Mouse (Mus musculus): ENCODE results near the gene Tgm4. TPM values are rescaled to one million over a fixed set of nuclear protein-coding genes. Genes with fewer than 3 reads are reported as not detected.
A peak's percentile ranks its signal among the peaks of the same experiment; 100 is the strongest.

Tgm4 gene
- polyA plus RNA-seq, 1 experiment from 2014 or later: 0.18 TPM

GRCm38 (mm10) chr9:123113931-123114330 is 79.4 kb downstream of the Tgm4 start:
- peaks cover 17% of the 10 kb centered on the region for H3K36me3 ChIP-seq (ENCODE audit: control insufficient read depth, insufficient read depth, low read length)
- H3K4me2 ChIP-seq (ENCODE audit: low read depth, low read length): peak overlapping the region; percentile 72
- peaks cover 11% of the 10 kb centered on the region; the same call in 1 of the 2 replicates for H3K4me1 ChIP-seq (ENCODE audit: control insufficient read depth, insufficient read depth, low read length)
- H3K27me3 ChIP-seq (replicated peaks; ENCODE audit: control insufficient read depth, insufficient read depth, low read length): no peaks in the 10 kb centered on the region
- peak overlapping the region; percentile 92; the same call in 1 of the 2 replicates for H3K27ac ChIP-seq (replicated peaks; ENCODE audit: low read depth, low read length)
- peak overlapping the region; percentile 94 for H3K9ac ChIP-seq (ENCODE audit: low read depth, low read length)
- ATAC-seq (ENCODE audit: low read depth) (no peak), DNase-seq (ENCODE audit: low spot score) (peak; percentile 7)
- WGBS: 59% methylated on average over 6 of the region's 6 CpGs
- peak overlapping the region; percentile 90 for H3K4me3 ChIP-seq (ENCODE audit: low read depth, low read length)
- no peaks in the 10 kb centered on the region for H3K9me3 ChIP-seq (ENCODE audit: control insufficient read depth, low read length)

DNA sequence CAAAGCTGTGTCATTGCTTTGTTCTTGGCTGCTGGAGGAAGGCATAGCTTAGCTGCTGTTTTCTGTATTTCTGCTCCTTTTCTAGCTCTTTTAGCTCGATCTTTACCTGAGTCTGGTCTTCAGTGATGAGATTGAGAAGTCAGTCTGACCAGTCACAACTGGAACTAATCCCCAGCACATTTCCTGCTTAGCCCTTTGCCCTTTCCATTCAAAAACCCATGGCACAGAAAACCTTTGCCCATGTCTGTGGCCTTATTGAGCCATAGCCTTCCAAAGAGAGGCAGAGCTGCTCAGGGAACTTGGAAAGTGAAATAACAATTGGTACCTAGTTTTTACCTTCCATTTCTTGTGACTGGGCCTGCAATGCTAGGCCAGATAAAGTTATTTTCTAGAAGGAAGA is 81.0 kb downstream of the Tgm4 start:
- peaks cover 33% of the 10 kb centered on the region for H3K36me3 ChIP-seq (ENCODE audit: control insufficient read depth, insufficient read depth, low read length)
- no peak for DNase-seq (ENCODE audit: low spot score)
- no peaks in the 10 kb centered on the region for H3K27me3 ChIP-seq (replicated peaks; ENCODE audit: control insufficient read depth, insufficient read depth, low read length)
- no peak overlapping the region for H3K4me2 ChIP-seq (ENCODE audit: low read depth, low read length)
- H3K9ac ChIP-seq (ENCODE audit: low read depth, low read length): no peak overlapping the region
- peaks cover 11% of the 10 kb centered on the region; the same call in 1 of the 2 replicates for H3K4me1 ChIP-seq (ENCODE audit: control insufficient read depth, insufficient read depth, low read length)
- no peak for ATAC-seq (ENCODE audit: low read depth)
- no peak overlapping the region for H3K4me3 ChIP-seq (ENCODE audit: low read depth, low read length)
- H3K27ac ChIP-seq (replicated peaks; ENCODE audit: low read depth, low read length): no peak overlapping the region
- 84% methylated on average over 1 of the region's 1 CpGs for WGBS
- H3K9me3 ChIP-seq (ENCODE audit: control insufficient read depth, low read length): no peaks in the 10 kb centered on the region

Other genes with a start within 250 kb of the Tgm4 start
- 6.1 and 7.2 TPM in 2 replicates for gene Tcaim, start 229.2 kb upstream of the Tgm4 start, polyA plus RNA-seq (2014; fragmentation: Nextera tagmentation; extraction: Ambion mirVana)
- gene Gm35549, start 190.7 kb upstream of the Tgm4 start, polyA plus RNA-seq (2014; fragmentation: Nextera tagmentation; extraction: Ambion mirVana): 0.35 and 0.58 TPM in 2 replicates
- gene Zfp445, start 168.7 kb upstream of the Tgm4 start, polyA plus RNA-seq (2014; fragmentation: Nextera tagmentation; extraction: Ambion mirVana): 53.3 and 60.4 TPM in 2 replicates
- 2.0 and 2.9 TPM in 2 replicates for gene Zkscan7, start 149.0 kb upstream of the Tgm4 start, polyA plus RNA-seq (2014; fragmentation: Nextera tagmentation; extraction: Ambion mirVana)
- 15.5 and 18.1 TPM in 2 replicates for gene Zfp105, start 111.7 kb upstream of the Tgm4 start, polyA plus RNA-seq (2014; fragmentation: Nextera tagmentation; extraction: Ambion mirVana)
- 35.0 and 35.9 TPM in 2 replicates for gene 1110059G10Rik, start 83.7 kb upstream of the Tgm4 start, polyA plus RNA-seq (2014; fragmentation: Nextera tagmentation; extraction: Ambion mirVana)
- gene Kif15, start 83.7 kb upstream of the Tgm4 start, polyA plus RNA-seq (2014; fragmentation: Nextera tagmentation; extraction: Ambion mirVana): 23.9 and 27.4 TPM in 2 replicates
- gene Tmem42, start 13.4 kb upstream of the Tgm4 start, polyA plus RNA-seq (2014; fragmentation: Nextera tagmentation; extraction: Ambion mirVana): 24.5 and 24.6 TPM in 2 replicates
- gene Zdhhc3, start 78.5 kb downstream of the Tgm4 start, polyA plus RNA-seq (2014; fragmentation: Nextera tagmentation; extraction: Ambion mirVana): 51.2 and 57.4 TPM in 2 replicates
- gene Exosc7, start 78.5 kb downstream of the Tgm4 start, polyA plus RNA-seq (2014; fragmentation: Nextera tagmentation; extraction: Ambion mirVana): 84.2 and 100 TPM in 2 replicates
- gene Clec3b, start 116.2 kb downstream of the Tgm4 start, polyA plus RNA-seq (2014; fragmentation: Nextera tagmentation; extraction: Ambion mirVana): 2.9 TPM in 2 replicates
- gene Cdcp1, start 181.3 kb downstream of the Tgm4 start, polyA plus RNA-seq (2014; fragmentation: Nextera tagmentation; extraction: Ambion mirVana): 7.1 and 8.0 TPM in 2 replicates
- 13.1 and 15.4 TPM in 2 replicates for gene Tmem158, start 226.0 kb downstream of the Tgm4 start, polyA plus RNA-seq (2014; fragmentation: Nextera tagmentation; extraction: Ambion mirVana)

Data from embryonic facial prominence, embryonic 14.5 days (tissue).